Mouse (Mus musculus) gastrocnemius, postnatal 10 days (tissue): ENCODE results near the gene Mga. TPM values are rescaled to one million over a fixed set of nuclear protein-coding genes. Genes with fewer than 3 reads are reported as not detected.
A peak's percentile ranks its signal among the peaks of the same experiment; 100 is the strongest.

Experiments used
- DNase-seq: peaks from one replicate; pipeline ENCODE4 v3.0.0; 2021; ENCODE audit warnings: mixed read lengths
- long read RNA-seq, 2 experiments: library from polyadenylated mRNA; stranded (forward); transcript quantifications; one replicate each; pipeline ENCODE4 v2.0.0; 2021
- total RNA-seq, 2 experiments: library from RNA; stranded (reverse); gene quantifications; 2 replicates each; pipeline ENCODE4 v1.2.3; 2021

The Mga gene
- total RNA-seq = 10 to 100 TPM; 44.9 to 54.4 TPM
- long read RNA-seq, experiment 1, partial matches to known transcripts = 3 of 6 reads
- long read RNA-seq, experiment 1, other reads (novel, unspliced or antisense) = 3 of 6 reads
- long read RNA-seq, experiment 2, partial matches to known transcripts = 3 of 9 reads
- long read RNA-seq, experiment 2, other reads (novel, unspliced or antisense) = 6 of 9 reads

DNA sequence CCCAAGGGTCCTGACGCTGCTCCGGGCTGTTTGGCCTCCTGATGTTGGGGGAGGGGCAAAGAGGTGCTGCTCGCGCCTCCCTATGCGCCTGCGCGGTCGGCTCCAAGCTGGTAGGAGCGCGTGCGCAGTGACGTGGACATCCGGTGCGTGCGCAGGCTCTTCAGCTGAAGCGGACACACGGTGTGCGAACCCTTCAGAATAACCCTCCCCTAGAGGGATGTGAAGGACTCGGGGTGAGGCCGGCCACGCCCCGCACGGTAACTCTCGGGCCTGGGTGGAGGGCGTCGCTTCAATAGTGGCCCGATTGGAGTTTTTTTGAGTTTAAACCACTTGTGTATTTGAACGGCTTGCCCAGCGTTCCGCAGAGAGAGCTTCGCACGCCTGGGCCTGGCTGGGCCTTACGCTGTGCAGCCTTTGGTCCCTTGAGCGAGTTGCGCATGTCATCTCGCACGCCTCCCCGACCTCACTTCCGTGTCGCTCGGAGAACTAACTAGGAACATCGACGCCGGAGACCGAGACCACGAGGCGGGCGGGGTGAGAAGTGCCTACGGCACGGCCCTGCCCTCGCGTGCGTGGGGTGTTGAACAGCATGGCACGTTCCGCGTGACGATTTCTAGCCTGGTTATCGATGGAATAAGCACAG is at the start of gene Mga:
Mga (plus strand) TSS at position 139 of the 643 bp plus-strand sequence.
- DNase-seq = peak; percentile 96

DNA sequence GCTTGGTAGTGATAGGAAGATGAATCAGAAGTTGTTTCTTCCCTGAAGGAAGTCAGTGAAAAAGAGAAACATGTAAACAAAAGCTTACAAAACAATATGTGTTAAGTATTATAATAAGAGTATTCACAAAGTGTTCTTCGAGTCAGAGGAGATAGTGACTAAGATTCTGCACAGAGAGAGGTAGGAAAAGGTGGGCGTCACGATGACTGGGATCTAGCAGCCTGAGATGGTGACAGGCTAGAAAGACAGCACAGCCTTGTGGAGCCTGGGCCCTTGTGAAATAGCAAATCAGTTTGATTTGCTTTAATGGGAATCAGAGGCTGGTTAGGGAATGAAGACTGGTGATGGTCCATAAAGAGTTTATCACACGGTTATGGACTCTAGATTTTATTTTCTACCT is 43.2 kb upstream of the Mga start:
- no peak for DNase-seq

DNA sequence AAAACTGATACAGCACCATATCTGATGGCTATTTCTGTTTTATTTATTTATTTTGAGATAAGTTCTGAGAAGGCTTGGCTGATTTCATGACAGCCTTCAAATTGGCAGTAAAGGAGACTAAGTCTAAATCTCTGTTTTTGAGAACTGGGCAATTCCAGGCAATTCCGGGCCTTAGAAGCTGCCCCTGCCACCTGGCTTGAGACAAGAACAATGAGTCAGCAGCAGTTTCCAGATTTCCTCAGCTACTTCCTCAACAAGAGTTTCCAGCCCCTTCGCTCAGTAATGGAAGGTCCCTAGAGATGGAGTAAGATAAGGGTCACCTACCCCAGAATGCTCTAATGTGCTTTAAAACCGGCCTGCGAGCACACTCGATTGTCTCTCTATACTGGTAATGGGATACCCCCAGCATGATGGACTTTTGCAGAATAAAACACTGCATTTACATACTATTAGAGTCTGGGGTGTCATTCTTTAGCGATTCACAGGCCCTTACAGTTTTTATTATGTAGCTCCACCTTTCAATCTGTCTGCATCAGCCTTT is 41.6 kb upstream of the Mga start:
- no peak for DNase-seq

DNA sequence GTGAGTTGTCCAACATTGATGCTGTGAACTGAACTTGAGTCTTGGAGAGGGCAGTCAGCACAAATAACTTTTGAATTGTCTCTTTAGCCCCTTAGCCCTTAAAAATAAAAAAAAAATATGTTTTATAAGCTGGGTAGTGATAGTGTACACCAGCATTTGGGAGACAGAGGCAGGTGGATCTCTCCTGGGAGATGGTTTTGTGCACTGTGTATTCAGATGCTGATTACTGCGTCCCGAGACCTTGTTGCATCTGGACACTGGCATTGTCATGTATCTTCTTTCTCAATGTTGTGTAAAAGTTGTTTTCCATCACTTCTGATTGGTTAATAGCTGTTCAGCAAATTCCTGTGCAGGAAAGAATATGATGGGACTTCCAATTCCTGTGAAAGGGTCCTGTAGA is 39.7 kb upstream of the Mga start:
- no peak for DNase-seq

DNA sequence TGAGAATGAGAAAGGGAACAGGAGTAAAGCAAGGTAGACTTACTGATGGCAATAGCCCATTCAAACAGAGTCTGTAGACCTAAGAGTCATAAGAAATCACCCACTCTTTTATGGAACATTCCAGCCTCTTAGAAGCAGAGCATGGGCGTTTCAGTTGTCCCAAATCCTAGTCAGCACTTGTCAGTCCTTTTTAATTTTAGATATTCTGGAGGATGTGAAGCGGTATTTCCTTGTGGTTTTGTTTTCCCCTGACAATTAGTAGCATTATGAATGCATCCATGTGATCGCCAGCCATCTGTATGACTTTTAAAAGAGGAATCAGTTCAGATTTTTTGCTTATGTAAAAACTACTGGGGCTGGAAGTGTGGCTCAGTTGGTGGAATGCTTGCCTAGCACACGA is 32.5 kb upstream of the Mga start:
- DNase-seq = no peak

DNA sequence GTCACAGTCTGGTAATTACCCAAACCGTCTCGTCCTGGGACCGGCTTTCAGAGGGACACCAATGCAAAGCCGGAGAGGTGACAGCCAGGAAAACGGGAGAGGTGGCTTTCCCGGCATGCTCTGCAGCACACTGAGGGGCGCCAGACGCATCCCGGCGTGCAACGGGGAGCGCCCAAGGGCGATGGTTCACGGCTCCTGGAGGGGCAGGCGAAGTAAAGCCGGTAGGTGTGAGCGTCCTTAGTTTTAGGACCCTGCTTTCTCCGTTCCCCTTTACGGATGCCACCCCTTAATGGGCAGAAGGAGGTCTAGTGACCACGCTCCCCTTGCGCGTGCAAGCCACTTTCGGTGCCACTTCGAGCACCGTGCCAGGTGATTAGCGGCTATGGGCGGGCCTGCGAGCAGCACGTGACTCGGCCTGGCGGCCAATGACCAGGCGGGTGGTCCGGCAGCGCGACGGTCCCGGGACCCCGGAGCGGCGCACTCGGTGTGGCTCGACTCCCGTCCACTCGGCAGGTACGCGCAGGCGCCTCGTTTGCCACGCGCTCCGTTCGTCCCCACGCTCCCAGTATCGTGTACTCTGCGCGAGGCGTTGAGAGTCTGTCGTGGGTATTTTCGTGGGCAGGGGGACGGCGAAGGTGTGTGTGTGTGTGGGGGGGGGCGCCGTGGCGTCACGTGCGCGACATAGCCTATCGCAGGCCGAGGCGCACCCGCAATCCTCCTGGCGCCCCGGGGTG is 24.5 kb upstream of the Mga start:
- DNase-seq = peak; percentile 71

DNA sequence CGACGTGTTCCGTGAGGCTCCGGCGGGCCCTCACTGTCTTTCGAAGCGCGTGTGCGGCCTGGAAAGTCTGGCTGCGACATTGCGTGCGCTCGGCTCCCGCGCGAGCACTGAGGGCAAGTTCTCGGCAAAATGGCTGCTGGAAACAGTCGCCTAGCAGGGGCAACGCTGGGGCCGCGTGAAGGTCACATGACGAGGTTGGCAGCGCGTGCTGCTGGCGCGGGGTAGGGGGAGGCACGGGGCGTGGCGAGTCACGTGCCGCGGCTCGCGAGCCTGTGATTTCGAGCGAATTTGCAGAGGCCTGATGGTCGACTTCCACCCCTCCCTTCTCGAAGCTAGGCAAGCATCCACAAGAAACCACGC is 23.9 kb upstream of the Mga start:
- DNase-seq = peak; percentile 91

DNA sequence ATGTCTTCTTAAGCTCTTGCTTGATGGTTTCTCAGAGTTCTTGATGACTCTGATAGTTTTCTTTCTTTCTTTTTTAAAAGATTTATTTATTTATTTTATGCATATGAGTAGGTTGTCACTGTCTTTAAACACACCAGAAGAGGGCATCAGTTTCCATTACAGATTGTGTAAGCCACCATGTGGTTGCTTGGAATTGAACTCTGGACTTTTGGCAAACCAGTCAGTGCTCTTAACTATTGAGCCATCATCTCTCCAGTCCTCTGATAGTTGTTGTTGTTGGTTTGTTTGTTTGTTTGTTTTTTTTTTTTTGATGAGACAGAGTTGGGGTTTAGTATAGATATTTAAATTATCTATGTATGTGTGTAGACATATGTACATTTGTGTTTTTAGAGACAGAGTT is 21.0 kb upstream of the Mga start:
- no peak for DNase-seq

DNA sequence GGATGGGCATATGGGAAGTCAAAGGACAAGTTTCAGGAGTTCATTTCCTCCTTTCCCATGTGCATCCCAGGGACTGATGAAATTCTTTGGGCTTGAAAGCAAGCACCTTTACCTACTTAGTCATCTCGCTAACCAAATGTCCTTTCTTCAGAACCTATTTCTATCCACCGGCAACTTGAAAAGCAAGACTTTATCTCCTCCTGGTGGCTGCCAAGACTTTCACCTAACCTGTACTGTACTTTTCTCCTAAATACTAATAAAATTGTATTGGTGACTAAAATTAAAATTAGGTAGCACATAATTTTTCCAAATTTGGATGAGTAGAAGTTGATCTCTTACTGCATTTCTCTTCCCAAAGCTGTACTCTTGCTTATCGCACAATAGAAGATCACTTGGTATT is 9.8 kb upstream of the Mga start:
- DNase-seq = no peak

DNA sequence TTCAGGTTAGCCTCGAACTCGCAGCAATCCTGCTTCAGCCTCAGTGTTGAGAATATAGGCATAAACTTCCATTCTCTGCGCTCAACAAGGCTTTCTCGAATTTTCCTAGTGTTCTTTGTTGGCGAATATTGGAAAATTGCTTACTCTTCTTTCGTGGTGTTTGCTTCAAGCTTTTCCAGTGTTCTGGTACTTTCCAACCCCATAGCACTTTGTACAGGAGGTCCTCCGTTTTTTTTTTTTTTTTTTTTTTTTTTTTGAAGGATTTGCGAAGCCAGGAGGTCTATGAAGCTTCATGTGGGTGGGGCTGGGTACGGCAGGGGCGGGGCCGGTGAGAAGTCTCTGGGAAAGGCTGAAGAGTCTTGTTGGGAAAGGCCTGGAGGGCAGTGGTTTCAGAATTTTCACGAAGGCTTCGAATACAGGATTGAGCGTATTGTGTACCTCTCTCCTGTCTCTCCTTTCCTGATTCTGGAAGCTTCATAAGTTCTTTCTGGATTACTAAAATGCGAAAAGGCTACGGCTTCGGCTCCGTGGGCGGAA is 407 bp upstream of the Mga start:
- DNase-seq = no peak

DNA sequence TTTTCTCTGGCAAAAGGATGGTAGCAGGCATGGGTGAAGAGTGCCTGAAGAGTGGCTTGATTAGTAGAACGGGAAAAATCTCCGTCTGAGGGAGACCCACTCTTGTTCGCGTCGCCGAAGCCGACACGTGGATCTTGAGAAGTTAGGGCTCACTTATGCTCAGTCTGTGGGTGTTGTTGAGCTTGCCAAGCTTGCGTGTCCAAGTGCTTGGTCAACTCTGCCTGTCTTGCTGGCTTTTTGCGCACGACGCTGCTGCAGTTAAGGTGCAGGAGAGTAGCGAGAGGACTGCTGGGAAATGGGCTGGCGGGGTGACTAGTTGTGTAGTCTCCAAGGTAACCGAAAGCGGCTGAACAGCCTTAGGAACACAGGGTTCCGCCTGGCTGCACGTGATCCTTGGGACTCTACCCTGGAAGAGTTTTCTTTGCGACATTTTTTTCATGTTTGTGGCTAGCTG is 1.1 kb downstream of the Mga start:
- DNase-seq = peak; percentile 24

DNA sequence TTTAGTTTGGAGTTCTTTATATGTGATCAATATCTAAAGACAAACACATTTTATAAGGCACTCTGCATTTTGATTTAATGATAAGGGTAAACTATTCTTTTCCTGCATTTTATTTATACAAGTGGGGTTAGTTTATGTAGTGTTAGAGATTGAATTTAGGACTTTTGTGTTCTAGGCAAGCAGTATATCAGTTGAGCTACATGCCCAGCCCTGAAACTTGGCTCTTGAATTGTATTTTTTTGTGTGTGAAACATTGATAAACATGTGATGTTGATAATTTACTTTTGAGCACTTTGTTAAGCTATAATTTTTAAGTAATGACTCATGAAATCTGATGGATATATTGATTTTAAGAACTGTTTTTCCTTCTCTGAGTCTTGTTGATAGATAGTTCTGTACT is 19.0 kb downstream of the Mga start:
- DNase-seq = no peak

DNA sequence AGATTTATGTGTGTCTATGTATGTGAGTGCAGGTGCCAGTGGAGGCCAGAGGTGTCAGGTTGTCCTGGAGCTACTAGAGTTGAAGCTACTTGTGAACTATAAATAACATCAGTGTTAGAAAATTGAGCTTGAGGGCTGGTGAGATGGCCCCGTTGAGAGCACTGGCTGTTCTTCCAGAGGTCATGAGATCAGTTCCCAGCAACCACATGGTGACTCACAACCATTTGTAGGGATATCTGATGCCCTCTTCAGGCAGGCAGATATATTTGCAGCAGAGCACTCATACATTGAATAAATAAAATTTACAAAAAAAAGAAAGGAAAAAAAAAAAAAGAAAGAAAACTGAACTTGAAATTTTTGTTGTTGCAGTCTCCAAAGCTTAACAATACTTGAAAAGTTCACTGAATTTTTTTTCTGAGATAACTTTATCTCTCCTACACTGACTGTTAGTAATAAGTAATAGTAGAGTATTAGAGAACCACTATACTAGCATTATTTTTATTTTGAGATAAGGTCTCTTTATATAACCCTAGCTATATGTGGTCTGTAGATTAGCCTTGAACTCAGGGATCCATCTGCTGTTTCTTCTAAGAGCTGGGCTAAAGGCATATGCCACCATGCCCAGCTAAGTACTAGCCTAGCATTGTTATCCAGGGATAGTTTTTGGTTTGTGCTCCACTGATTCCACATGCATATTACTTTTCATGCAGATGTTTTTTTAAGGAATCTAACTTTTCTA is 20.8 kb downstream of the Mga start:
- DNase-seq = no peak

DNA sequence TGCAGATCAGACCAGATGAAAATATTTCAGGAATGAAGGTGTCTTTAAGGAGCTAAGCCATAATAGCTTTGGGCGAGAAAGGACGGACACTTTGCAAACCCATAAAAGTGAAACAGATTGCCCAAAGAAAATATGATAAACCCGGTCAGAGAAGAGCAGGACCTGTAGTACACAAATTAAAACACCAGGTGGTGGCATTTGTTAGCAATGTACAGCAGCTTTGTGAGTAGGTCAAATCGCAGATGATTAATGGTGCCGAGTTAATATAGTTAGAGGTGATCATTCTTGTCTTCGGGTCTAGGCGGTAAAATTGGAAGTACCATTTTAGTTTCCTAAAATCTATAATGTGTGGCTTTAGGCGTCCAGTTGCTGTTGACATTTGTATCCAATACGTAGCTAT is 73.5 kb downstream of the Mga start:
- peak; percentile 26 for DNase-seq

DNA sequence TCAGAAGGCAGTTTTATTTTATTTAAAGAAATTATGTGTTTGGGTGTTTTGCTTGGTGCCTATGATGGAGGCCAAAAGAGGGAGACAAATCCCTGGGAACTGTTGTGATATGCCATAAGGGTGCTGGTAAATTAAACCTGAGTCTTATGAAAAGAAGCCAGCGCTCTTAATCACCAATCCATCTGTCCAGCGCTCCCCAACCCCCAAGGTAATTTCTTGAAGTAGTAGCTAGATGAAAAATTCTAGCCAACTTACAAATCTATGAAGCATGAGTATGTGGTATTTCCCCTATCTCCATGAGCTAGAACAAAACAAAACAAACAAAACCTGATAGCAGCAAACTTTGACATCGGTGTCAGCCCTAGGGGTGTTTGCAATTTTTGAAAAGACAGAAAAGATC is 74.3 kb downstream of the Mga start:
- DNase-seq = no peak

DNA sequence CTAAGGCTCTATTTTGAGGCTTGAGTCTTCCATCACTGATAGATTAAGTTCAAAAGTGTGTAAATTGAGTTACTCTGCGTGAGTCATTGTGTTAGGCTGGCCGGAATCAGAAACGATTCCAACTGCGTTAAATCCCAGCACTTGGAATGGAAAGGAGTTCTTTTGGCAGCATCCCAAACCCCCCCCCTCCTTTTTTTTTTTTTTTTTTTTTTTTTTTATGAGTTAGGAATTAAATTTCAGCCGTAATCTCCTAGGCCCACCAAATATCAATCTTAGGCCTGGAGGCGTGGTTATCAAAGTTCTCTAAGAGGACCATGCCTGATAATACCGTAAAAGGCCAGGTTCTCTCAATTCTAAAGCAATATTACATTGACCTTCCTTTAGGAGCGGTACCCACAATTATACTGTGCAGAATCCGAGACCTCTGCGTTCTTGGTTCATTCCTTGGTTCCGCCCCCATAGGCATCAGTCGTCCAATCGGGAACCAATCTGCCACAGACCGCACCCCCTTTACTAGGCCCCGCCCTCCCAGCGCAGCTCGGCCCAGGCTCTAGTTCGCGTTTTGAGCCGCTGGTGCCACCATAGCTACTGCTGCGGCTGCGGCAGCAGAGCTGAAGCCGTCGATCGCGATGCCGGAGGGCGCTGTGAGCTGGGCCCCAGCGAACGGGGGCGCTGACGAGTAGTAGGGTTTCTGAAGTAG is 75.0 kb downstream of the Mga start:
- DNase-seq = peak; percentile 94

DNA sequence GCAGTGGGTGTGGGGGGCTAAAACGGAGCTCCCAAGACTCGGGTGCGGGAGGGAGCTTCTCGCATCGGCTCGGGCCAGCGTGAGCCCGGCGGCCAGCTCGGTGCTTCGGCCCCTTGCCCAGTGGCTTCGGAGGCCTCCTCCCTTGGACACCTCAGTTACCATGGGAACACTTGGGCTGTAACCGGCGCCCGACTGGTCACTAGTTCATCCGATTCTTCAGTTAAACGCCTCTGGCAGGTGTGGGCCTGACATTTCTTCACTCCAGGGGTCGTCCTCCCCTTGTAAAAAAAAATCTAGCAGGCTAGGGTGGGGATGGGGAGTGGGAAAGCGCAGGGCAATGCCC is 75.5 kb downstream of the Mga start, which contains the start of gene Mapkbp1:
Mapkbp1 (plus strand) TSS at position 163 of the 343 bp plus-strand sequence.
- DNase-seq = no peak

DNA sequence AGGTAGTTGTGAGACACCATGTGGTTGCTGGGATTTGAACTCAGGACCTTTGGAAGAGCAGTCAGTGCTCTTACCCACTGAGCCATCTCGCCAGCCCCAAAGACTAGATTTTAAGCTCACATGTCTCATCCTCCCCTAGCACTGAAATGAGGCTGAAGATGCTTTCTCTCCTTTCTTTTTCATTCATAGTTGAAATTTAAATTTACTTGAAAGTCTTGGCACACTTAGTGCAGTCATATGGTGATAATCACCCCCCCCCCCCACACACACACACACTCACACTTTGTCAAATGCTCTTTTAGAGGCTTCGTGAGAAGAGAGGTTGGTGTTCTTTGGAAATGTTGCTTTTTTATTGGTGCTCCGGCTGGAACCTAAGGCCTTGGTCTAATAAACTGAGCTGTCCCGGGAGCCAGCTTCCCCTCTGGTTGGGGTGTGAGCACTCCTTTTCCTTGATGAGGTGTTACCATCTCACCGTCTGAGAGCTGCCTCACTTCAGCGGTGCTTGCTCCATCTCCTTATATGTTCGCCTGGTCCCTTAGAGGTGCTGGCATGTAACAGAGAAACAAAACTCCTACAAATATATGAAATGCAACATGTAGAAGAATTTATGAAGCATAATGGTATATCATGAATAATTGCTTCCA is 83.4 kb downstream of the Mga start:
- no peak for DNase-seq

DNA sequence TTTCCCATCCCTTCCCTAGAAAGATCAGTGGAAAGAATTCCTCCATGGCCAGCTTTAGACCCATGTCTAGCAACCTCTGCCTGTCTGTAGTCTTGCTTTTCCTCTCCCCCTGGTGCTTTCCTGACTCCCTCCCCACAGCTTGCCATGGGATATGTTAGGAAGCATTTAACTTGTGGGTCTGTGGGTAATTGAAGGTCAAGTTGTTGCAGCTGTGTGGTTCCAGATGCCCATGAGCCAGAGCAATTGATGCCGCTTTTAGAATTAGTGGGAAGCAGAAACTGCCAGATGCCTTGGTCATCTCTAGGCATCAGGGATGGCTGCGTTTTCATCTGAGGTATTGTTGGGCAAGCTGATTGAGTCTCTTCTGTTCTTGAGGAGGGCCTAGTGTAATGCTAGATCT is 84.6 kb downstream of the Mga start:
- no peak for DNase-seq

DNA sequence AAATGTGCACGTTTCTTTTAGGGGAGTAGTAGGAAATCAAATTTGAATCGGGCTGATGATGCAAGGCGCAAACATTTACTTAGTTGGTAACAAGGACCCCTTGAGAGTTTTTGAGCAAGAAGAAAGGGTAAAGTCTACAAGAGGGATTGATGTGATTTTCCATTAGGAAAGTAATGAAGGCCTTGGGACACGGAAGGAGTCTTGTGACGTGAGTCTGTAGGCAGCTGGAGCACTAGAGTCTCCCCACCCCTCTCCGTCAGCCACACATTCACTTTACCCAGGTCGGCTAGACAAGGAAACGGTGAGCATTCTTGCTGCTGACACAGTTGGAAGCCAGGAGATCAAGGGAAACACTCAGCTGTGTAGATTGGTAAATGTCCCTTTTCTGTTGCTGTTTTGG is 88.8 kb downstream of the Mga start:
- DNase-seq = no peak

DNA sequence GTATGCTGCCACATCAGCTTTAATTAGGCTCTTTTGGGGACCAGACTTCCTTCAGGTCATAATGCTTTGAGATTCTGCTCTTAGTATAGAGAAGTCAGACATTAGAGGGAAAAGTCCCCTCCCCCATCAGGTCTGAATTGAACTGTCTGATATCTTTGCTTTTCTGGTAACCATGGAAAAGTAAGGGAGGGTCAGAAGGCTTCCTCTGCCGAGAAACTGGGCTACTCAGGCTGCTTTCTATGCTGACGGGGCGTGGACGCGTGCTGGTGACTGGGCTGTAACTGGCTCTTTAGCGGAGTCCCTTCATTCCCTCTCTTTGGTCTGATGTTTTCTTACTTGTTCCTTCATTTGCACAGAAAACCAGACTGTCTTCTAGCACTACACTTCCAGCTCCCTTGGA is 89.3 kb downstream of the Mga start:
- no peak for DNase-seq
